Mouse (Mus musculus) left cerebral cortex, adult 9 months (tissue): ENCODE results near the gene Utp11.

Experiments used
- DNase-seq, 2 experiments: peaks; one replicate each; pipeline ENCODE4 v3.0.0; 2022; ENCODE audit warnings: low spot score in 2 of 2

Gene Utp11

GRCm38 (mm10) chr4:124704797-124705474 lies 11.5 kb upstream of the Utp11 start:
- no peak for DNase-seq

DNA sequence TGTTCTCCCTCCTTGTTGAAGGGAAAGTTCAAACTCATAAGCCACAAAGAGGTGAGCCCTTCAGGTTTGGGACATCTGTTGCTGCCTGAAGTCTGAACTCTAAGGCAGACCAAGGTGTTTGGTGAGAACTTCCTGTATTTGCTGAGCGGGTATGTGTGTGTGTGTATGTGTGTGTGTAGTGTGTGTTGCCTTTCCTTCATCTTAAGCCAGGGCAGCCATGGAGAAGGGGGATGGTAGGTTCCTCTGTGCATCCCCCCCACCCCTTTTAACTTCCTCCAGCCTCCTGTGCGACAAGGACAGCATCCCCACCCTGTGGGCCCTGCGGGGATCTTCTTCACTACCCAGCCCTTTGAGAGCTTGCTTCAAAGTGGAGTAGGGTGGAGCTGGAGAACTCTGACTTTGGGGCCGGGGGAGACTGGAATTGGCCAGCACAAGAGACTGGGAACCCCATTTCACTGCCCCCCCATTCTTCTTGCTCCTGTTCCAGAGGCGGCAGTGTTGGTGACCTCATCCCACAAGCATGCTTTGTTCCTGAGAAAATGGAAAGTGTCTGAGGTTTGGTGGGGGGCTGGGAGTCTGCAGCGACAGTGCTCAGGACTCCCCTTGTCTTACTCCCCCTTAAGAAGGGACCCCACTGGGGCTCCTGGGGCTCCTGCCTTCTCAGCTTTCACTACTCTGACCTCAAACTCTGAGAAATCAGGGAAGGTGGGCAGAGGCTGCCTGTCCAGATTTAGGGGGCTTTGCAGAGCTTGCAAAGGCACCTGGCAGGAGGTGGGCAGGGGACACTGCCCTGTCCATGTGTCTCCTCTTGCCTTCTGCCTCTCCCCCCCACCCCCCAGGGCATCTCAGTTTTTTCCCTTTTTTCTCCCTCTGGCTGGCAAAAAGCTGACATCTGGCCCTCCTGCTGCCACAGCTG lies 10.7 kb upstream of the Utp11 start:
- DNase-seq, result no peak

GRCm38 (mm10) chr4:124703406-124703805 lies 10.0 kb upstream of the Utp11 start:
- DNase-seq, result no peak

GRCm38 (mm10) chr4:124701916-124702315 lies 8.5 kb upstream of the Utp11 start:
- no peak for DNase-seq

GRCm38 (mm10) chr4:124701052-124701845 lies 7.8 kb upstream of the Utp11 start:
- DNase-seq, result no peak

DNA sequence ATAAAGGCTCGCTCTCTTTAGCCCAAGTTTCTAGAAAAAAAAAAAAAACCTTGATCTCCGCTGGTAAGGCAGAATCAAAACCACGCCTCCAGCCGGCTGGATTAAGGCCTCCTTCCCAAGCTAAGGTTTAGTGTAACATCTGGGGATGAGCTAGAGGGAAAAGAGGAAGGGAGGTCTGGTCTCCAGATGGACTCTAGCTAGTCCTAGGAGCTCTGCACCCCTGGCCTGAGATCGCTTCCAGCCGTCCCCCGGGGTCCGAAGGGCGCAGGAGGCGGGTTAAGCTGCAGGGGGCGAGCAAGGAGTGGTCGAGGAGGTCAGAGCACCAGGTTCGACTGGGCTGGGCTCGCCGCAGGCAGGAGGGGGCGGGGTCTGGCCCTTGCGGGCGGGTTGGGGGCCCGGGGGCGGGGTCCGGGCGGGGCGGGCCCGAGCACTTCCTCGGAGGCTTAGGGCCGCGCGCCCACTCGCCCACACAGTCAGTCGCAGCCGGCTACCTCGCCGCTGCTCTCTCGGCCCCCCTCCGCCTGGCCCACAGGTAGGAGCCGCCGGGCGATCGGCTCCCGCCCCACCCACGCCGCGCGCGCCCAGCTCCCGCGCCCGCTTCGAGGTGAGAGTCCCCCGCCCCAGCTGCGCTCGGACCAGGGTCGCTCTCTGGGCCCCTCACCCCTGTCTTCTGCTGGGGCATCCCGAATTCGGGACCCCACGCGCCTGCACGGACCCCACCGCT lies 7.0 kb upstream of the Utp11 start, which contains the start of gene Fhl3:
Fhl3 (plus strand) TSS at position 454 of the 724 bp plus-strand sequence.
- no peak for DNase-seq

- DNase-seq, result no peak
Measured at GRCm38 (mm10) chr4:124699791-124700190, 6.4 kb upstream of the Utp11 start.

DNA sequence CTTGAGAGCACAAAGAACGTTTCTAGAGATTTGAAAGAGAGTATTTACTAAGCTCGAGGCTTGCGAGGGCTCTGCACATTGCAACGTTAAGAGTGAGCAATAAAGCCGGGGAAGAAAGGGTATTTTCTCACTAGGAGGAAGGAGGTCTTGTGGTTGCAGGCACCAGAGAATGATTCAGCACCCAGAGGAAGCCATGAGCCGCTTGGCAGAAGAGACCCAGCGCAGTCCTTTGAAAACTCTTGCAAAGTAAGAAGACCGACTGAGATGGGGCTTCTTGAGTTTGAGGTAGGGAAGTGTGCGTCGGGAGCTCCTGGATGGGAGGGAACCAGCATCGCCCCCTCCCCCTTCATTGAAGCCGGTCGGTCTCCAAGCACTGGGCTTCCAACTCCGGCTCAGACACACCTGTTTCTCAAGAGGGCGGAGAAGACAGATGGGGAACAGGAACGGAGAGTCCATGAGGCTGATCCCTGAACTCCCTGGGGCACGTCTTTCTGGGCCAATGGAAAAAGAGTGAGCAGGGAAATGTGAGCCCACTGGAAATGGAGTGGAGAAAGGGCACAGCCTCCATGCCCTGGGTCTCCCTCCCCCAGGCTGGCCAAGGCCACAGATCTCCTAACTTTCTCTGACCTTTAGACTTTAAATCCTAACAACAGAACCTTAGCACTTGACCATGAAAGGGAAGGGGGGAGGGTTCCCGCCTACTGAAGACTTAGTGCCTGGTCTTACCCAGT lies 2.6 kb upstream of the Utp11 start:
- DNase-seq, result no peak

DNA sequence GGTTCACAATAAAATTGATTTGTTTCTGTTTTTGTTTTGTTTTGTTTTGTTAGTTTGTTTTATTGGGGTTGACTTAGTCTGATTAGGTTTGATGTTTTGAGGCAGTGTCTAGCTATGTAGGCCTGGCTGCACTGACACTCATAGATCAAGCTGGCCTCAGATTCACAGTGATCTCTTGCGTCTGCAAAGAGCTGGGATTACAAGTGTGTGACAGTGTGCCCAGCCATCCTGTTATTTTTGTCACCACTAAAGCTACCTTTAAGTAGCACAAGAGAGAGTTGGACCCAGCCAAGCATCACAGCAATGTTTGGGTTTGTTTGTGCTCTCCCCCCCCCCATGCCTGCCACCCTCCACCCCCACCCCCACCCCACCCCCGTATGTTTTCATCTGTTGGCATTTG lies 1.2 kb upstream of the Utp11 start:
- no peak for DNase-seq

DNA sequence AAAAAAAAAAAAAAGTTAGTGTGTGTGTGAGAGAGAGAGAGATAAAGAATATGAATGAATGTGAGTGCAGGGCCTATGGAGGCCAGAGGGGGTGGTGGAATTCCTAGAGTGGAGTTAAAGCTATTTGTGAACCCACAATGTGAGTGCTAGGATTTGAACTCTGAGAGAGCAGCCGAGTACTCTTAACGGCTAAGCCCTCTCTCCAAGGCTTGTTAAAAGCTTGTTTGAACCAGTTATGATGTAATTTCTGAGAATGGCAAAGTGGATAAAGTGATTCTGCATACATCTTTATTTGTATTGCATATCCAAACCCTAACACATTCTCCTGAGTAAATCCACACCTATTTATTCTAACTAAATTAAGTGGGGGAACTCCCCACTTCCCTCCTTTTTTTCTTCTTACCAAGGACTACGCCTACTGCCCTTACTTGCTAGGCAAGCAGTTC lies 961 bp downstream of the Utp11 start:
- DNase-seq, result no peak

GRCm38 (mm10) chr4:124691455-124691854 lies 1.9 kb downstream of the Utp11 start:
- DNase-seq, result no peak

DNA sequence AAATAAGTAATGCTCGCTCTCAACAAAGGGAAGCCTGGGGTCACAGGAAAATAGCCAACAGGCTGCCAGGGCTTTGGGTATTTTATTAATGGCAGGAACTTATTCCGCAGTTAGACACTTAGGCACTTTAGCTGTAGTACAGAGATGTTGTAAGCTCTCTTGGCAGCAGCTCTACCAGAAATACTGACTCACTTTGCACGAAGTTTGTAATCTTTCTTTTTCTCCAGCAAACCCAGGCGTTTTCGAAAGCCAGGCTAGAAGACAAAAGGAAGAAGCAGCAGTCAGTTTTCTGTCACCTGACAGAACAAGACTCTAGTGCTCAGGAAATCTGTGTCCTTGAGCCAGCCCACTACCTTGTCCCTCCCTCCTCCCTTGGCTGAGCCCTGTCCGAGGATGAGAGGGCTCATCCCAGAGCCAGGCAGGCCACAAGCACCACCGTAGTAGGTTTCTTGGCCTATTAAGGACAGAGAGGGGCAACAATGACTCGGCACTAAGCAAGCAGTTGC lies 7.5 kb downstream of the Utp11 start:
- DNase-seq, result no peak

DNA sequence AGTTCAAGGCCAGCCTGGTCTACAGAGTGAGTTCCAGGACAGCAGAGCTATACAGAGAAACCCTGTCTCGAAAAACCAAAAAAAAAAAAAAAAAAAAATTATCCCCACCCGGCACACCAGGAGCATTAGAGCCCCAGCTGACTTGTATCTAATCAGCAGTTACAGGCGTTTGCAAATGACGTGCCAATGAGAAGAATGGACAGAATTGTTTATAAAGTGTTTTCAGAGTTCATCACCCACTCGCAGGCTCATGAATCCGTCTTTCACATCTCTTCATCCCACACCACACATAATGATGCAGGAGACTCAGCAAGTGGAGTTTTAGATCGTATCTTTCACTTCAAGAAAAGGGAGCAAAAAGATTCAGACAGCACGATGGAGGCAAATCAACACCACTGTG lies 7.9 kb downstream of the Utp11 start:
- no peak for DNase-seq

GRCm38 (mm10) chr4:124685004-124685403 lies 8.4 kb downstream of the Utp11 start:
- DNase-seq, result no peak

- DNase-seq, result no peak
Measured at GRCm38 (mm10) chr4:124683474-124683873, 9.9 kb downstream of the Utp11 start.

- no peak for DNase-seq
Measured at GRCm38 (mm10) chr4:124682270-124682669, 11.1 kb downstream of the Utp11 start.

DNA sequence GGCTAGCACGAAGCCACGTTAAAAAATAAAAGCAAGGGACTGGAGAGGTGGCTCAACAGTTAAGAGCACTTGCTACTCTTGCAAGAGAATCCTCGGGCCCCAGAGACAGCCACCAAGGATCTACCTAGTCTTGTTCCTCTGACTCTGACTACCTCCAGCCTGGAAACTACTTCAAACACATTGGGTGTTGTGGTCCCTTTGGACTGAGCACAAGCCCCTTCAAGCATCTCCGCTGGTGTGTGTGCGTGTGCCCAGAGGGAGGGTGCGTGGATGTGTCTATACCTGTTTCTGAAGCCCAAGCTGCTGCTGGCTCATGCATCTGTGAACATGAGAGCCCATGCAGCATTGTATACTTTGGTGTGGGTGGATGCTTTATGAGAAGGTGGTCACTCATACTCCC lies 17.4 kb downstream of the Utp11 start:
- DNase-seq, result no peak

DNA sequence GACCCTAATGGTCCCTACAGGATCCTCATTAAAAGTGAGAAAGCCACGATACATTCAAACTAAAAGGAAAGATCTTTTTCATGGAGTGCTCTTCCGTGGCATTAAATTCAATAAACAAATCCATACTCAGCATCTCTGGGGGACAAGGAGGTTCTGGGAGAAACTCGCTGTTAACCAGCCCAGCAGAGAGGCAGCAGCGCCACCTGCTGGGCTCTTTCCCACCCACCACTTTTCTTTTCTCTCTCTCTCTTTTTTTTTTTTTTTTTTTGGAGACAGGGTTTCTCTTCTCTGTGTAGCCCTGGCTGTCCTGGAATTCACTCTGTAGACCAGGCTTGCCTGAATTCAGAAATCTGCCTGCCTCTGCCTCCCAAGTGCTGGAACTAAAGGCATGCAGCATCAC lies 18.4 kb downstream of the Utp11 start:
- peak in 1 of 2 experiments; percentile 68 for DNase-seq

GRCm38 (mm10) chr4:124674334-124675032 lies 18.9 kb downstream of the Utp11 start:
- no peak for DNase-seq
